Mouse (Mus musculus): ENCODE data around the gene Cwf19l1.
"Not testable (repeated sequence)": the region's sequence is repeated elsewhere in the genome, so short reads cannot be mapped to it uniquely, and the experiment has no call there.

Gene Cwf19l1

GRCm38 (mm10) chr19:44135072-44135959, at the start of gene Cwf19l1:
TSS of gene Cwf19l1 (minus strand) at chr19:44135876.
- DNase-seq (ENCODE audit: low spot score in 2 of 2) = peak; percentile 79 to 88

- DNase-seq (ENCODE audit: low spot score in 2 of 2) = no peak
Observed at GRCm38 (mm10) chr19:44183968-44184367, 48.3 kb upstream of the Cwf19l1 start.

DNA sequence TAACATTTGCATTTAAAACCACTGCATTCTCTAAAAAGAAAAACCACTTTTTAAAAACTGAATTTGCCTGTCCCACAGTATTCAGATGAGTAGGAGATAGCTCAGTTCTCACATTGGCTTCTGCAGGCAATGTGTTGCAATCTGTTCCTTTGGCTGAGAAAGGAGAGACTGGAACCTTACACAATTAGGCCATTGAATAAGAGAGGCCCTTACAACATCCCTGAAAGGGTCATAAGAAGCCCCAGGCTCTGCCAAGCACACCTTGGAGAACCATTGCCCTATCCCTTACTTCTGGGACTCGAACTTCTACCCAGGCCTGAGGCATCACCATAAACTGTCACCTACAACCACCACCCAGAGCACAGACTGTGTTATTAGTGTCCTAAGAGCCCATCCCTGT, 44.8 kb upstream of the Cwf19l1 start:
- no peak for DNase-seq (ENCODE audit: low spot score in 2 of 2)

GRCm38 (mm10) chr19:44176741-44177140, 41.1 kb upstream of the Cwf19l1 start:
- no peak for DNase-seq (ENCODE audit: low spot score in 2 of 2)

DNA sequence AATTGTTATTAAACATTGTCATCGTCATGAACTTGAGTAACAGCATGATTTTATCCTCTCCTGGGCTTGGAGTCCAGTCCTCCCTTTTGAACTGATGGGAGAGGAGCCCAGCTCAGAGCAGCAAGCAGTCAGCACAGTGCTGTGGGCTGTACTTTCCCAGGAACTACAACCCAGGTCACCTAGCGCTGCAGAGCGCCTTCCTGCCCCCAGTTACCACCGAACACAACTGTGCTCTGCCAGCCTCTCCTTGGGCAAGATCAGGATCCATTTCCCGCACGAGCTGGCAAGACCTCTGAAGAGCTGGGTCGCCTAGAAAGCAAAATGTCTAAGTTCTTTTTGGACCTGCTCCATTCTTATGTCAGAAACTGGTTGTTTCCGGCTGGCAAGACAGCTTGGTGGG, 39.2 kb upstream of the Cwf19l1 start:
- no peak for DNase-seq (ENCODE audit: low spot score in 2 of 2)

DNA sequence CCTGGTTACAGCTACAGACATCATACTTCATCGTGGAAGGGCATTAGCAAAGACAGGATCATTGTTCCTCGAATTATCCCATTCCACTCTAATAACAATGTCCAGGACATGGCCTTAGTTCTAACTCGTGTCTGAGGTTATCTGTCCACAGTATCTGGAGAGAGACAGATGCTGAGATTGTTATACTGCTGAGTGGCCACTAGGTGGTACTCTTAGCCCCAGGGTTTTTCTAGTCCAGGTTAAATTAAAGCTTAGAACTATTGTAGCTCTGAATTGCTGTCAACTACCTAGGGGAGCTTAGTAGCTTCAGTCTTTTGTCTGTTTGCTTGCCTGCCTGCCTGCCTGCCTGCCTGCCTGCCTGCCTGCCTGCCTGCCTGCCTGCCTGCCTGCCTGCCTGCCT, 25.8 kb upstream of the Cwf19l1 start:
- DNase-seq (ENCODE audit: low spot score in 2 of 2) = no peak

DNA sequence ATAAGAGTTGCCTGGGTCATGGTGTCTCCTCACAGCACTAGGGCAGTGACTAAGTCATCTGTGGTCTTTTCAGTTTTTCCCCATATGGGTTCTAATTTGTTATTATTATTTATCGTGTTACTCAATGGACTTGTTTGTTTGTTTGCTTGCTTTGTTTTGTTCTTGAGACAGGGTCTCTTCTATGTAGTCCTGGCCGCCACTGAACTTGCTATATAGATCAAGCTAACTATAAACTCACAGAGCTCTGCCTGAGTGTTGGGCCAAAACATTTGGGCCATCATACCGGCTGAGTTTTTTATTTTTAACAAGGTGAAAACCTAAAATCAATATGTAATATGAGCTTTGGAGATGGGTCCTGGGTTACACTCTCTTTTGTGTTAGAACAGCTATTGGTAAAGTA, 23.7 kb upstream of the Cwf19l1 start:
- no peak for DNase-seq (ENCODE audit: low spot score in 2 of 2)

GRCm38 (mm10) chr19:44157005-44157404, 21.3 kb upstream of the Cwf19l1 start:
- no peak for DNase-seq (ENCODE audit: low spot score in 2 of 2)

DNA sequence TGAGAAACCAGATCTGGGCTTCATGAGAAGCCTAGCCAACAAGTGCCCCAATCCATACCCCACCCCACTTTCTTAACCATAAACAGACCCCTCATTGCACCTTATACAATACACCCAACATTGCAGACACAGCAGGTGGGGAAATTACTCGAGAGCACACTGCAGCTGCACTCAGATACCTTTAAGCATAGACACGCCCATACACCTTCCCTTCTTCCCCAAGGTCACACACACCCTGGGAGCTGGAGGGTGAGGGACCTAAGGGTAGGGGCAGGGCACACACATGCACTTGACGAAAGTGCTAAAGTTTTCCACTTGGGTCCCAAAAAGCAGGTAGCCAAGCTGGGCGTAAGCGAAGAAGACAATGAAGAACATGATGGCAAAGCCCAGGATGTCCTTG, 18.1 kb upstream of the Cwf19l1 start:
- DNase-seq (ENCODE audit: low spot score in 2 of 2) = no peak

DNA sequence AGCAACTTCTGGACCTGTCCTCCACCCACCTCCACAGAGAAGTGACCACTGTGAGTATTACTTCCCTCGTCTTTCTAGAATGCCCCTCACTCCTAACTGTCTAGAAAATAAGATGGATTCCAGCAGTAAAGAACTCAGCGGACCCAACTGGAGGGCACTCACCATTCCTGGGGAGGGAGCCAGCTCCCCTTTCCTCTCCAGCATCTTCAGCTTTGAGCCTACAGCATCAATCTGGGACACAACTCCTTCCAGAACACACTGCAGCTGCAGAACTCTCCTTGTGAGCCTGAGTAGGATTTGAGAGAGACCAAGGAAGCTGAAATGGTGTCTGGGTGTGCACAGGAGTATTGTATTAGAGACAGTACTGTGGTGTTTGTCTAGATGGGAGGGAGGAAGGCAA, 13.3 kb upstream of the Cwf19l1 start:
- DNase-seq (ENCODE audit: low spot score in 2 of 2) = no peak

DNA sequence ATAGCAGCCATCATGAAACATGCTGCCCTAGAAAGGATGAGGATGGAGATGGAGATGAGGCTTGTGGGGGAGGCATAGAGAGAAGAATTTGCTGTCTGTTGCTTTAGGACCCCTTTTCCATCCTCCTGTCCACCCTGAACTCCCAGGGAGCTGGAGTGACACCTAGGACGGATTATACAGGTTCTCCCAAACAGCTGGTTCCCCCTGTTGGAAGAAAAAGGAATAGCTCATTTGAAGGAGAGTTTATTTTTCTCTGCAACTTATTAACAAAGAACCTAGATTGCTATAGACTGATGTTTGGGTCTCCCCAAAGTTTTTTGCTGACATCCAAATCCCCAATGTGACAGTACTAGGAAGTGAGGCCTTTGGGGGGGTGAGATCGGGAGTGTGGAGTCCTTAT, 12.7 kb upstream of the Cwf19l1 start:
- DNase-seq (ENCODE audit: low spot score in 2 of 2) = no peak

- no peak for DNase-seq (ENCODE audit: low spot score in 2 of 2)
Observed at GRCm38 (mm10) chr19:44146951-44147350, 11.3 kb upstream of the Cwf19l1 start.

DNA sequence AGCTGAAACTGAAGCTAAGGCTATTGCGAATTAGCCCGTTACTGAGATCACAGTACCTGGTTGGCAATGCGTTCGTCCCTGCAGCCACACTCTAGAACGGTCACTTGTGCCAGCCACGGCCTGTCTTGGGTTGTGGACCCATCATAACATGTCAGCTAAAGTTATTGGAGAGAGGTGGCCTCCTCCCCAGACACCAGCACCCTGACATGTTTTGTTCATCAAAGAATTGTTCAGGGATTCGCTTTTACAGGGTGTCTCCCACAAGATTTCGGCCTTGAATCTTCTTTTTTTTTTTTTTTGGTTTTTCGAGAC, 10.8 kb upstream of the Cwf19l1 start:
- DNase-seq (ENCODE audit: low spot score in 2 of 2) = no peak

DNA sequence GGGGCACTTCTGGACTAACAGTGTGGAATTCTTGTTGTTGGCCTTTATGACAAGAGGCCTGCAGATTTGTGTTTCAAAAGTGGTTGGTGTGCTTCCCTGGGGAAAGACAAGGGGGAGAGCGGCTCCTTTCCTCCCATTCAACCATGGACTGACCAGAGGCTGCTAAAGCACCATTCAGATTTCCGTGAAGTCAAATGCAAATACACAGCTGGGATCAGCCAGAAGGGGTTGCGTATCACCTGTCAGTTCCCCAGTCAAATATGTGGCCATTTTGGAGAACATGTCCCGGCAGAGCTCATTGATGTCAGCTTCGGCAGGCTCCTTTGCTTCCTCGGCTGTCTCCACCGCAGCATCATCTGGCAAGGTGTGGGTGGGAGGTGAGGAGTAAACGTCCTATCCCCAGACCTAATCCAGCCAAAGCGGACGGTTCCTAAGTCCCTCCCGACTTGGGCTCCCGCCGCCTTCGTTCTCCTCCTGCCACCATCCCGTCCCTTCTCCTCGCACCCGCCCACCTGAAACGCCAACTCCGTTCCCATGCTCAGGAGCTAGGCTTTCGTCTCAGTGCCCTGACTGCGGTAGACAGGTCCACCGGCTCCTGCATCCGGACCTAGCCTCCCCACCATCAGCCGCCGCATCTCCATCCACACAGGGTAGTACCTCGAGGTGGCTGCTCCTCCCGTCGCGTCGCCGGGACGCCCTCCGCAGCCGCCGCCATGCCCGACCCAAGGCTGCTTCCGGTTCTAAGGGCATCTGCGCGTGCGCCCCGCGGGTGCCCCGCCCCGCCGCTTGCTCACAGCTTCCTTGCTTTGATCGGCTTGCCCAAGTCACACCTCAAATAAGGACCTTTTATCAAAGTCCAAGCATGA, 10.3 kb upstream of the Cwf19l1 start, which contains the start of gene Bloc1s2:
TSS of gene Bloc1s2 (minus strand) at position 745 of the 866 bp plus-strand sequence.
- peak; percentile 81 to 85 for DNase-seq (ENCODE audit: low spot score in 2 of 2)

- DNase-seq (ENCODE audit: low spot score in 2 of 2) = no peak
Observed at GRCm38 (mm10) chr19:44144366-44144765, 8.7 kb upstream of the Cwf19l1 start.

DNA sequence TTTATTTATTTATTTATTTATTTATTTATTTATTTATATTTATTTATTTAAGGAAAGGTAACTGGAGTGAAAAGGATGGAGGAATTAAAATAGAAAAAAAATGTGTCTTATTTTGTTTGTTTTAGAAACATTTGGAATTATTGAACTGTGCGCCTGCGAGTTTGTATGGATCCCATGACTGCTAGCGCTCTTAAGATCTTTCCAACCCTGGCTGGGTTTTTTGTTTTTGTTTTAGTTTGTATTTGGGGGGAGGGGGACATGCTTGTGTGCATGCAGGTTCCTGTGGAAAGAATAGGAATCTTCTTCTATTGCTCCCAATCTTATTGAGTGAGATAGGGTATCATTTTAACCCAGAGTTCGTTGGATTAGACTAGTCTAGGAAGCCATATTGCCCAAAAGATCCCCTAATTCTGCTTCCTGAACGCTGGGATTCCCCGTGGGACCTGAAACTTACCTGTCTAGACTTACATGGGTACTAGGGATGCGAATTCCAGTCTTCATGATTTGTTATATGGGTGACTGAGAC, 347 bp upstream of the Cwf19l1 start:
- DNase-seq (ENCODE audit: low spot score in 2 of 2) = no peak

DNA sequence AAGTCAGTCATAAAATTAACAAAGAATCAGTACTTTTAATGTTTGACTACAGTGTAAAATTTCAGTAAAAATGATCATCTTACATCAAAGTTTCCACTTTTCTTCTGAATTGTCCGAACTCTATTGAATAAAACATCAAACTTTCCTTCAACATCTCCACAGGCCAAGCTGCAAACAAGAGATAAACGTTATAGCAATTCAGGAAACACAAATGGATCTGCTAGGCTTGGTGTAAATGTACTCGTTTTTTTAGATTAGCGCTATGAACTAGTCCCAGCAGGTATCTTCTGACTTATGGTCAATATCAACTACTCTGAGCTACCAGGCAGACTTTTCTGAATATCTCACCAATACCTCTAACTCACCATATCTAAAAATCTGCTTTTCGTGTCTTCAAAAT, 2.8 kb downstream of the Cwf19l1 start:
- no peak for DNase-seq (ENCODE audit: low spot score in 2 of 2)

GRCm38 (mm10) chr19:44128560-44128959, 7.1 kb downstream of the Cwf19l1 start:
- no peak for DNase-seq (ENCODE audit: low spot score in 2 of 2)

- DNase-seq (ENCODE audit: low spot score in 2 of 2) = no peak
Observed at GRCm38 (mm10) chr19:44127729-44128497, 7.8 kb downstream of the Cwf19l1 start.

DNA sequence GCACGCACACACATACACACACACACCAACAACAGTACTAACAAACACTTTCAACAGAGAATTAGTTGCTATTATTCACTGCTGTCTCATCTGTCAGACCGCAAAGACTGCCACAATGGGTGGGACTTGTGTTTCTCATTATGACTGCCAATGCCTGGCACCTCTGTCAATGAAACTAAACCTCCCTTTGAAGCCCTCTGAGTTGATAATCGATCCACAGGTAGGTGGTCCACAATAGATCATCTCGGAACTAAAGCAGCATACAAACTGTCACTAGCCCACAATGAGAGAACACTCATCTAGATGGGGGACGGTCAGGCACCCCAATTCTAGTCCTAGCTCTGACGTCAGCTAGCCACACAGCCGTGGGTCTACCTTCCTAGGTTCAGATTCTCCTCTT, 14.5 kb downstream of the Cwf19l1 start:
- DNase-seq (ENCODE audit: low spot score in 2 of 2) = no peak

DNA sequence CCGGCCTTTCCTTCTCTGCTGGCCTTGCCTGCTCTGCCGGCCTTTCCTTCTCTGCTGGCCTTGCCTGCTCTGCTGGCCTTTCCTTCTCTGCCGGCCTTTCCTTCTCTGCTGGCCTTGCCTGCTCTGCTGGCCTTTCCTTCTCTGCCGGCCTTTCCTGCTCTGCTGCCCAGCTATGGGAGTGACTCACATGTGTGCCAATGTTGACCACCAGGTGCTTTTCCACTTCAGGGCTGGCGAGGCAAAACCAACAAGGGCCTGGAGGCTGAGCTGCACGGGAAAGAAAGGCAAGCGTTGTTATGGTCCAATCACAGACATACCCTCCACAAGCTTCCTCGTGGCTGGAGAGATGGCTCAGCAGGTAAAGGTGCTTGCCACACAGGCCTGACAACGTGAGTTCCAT, 15.0 kb downstream of the Cwf19l1 start:
- DNase-seq (ENCODE audit: low spot score in 2 of 2) = not testable (repeated sequence)

DNA sequence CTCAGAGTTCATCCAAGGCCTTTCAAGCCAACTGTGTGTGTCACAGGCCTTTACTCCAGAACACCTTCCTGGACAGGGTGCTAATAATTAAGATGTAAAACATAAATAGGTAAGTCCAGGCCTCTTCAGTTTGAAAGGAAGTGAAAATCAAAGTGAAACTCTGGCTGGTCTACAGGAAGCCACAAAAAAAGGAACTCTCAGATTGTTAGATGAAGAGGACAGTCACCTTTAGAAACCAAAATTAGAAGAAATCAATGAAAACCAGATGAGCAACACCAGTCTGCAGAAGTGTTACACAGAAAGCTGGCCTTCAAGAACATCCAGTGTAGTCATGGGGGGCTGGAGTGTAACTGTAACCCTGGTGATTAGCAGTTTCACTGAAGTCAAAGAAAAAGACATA, 17.9 kb downstream of the Cwf19l1 start:
- DNase-seq (ENCODE audit: low spot score in 2 of 2) = no peak

Measured in frontal cortex, postnatal 10 days (tissue).